Mouse (Mus musculus): Measurements from ENCODE around the gene Spx. TPM values are rescaled to one million over a fixed set of nuclear protein-coding genes. Genes with fewer than 3 reads are reported as not detected.

The Spx gene
- total RNA-seq (2014; fragmentation: Nextera tagmentation) (0.61 and 0.94 TPM in 2 replicates), total RNA-seq (2017) (1.1 TPM in 1 of 2 replicates, not detected in the other)

DNA sequence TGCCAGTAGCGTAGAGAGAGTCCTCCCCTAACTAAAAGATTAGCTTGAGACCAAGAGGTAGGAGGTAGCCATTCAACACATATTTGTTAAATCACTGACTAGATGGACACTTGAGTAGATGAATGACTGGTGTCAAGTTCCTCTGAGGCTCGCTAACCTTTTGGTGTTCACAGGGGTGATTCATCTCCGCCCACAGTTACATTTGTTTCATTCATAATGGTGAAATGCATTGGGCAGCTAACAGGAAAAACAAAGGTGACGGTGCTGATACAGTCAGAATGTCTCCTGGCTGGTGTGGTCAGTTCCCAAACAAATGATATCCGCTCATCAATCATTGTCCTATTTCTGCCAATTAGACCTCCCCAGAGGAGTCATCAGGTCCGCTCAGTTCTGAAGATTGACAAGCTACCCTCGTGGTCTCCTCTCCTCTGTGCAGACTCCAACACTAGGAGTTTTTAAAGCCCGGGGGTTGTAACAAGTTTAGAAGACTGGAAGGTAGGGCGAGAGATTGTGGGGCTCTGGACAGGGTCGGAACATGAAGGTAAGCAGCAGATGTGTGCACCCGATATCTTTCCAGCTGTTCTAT lies at the start of gene Spx:
Gene Spx, plus strand, starts transcription at position 536 of the 586 bp plus-strand sequence.
- ATAC-seq (replicated peaks; ENCODE audit: low FRiP score, low TSS enrichment, poor library complexity, severe bottlenecking), result no peak

DNA sequence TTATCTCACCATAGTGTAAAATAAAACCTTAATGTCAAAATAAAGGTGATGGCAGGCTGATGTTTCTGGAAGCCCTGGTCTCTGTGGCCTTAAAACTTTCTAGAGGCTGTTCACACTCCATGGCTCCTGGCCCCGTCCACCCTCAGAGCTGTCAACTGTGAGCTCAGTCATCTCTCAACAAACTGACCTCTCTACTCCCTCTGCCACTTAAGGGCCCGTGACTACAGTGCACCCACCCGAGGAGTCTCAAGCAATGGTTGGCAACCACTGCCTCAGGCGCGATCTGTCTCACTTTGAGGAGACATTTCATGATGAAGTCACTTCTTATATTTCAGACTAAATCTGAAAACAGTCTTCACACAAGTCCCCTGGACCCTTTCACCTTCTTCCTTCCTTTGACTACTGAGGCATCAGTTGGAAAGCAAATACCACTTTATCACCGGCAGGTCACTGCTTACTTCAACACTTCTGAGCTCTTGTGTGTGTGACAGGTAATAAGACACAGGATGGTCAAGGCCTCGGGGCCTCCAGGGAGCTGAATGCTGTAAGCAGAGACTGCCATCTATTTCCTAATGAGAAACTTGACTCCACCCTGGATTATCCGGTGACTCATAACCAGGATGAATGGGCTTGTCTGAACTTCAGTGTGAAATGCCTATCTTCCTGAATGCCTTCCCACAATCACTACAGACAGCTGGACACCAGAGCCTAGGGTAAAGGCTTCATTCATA lies 47.3 kb upstream of the Spx start:
- ATAC-seq (replicated peaks; ENCODE audit: low FRiP score, low TSS enrichment, poor library complexity, severe bottlenecking), result no peak

DNA sequence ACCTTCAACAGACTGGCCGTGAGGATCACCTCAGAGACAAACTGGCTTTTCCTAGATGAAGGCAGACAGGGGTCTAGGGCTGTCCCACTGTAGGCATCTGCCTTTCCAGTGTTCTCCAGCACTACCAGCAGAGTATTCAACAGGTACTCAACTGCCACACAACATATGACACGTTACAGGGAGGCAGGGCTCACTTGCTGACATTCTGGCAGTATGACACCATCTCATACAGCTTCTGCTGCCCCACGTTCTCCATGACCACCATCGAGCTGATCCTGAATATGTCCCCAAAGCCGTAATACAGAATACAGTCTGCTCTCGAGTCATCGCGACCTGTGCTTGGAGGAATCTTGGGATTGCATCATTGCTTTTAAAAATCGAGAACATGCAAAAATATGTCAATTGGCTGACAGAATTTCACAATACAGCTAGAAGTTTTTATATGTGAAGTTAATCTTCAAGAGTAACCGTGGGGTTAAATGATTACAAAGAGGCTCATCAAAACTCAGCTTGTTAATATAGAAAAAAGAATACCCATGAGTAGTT lies 46.7 kb upstream of the Spx start:
- no peak for ATAC-seq (replicated peaks; ENCODE audit: low FRiP score, low TSS enrichment, poor library complexity, severe bottlenecking)

DNA sequence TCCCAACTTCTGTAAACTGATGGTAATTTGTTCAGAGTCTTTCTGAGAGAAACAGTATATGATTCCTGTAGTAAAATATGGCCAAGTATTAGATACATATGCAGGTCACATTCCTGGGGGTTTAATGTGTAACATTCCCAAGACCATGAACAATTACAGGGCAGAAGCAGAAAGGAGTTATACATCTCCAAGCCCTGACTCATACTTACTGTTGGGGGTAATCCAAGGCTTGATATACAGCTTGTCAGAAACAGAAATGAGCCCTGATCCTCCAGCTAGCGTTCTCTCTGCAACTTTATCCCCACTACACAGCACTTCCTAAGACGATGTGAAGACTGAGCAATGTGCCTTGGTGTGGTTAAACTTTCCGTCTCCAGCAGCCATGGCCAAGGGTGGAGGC lies 45.7 kb upstream of the Spx start:
- ATAC-seq (replicated peaks; ENCODE audit: low FRiP score, low TSS enrichment, poor library complexity, severe bottlenecking), result no peak

DNA sequence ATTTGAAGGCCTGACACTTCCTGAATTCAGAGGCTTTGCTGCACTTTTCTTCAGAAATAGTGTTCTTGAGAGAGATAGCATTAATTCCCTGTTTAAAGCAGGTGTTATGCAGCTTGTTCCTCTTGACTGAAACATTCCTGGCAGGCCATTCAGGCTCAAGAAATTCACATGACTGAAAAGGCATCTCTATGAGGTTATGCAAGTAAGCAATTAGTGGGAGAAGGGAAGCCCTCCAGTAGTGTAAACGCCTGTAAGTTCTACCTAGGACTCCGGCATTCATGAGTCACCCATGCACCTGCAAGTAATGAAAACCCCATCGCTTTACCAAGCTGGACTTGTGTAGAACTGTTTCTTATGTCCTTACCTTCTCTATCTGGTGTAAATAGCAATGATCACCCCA lies 43.7 kb upstream of the Spx start:
- ATAC-seq (replicated peaks; ENCODE audit: low FRiP score, low TSS enrichment, poor library complexity, severe bottlenecking), result no peak

DNA sequence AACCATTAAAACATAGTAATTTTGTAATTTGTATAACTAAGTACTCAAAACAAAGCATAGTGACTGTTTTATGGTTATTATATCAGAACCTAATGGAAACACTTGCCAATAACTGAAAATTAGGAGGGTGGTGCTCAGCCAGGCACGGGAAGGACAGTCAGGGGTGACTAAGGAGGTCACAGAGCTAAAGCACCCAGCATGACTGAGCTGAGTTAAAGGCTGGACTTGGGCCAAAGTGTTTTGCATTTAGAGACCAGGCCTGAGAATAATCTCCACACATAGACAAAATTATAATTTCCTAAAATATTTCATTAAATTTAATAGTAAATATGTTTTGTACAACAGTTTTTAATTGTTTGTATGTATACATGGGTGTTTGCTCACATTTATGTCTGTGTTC lies 36.2 kb upstream of the Spx start:
- ATAC-seq (replicated peaks; ENCODE audit: low FRiP score, low TSS enrichment, poor library complexity, severe bottlenecking), result no peak

DNA sequence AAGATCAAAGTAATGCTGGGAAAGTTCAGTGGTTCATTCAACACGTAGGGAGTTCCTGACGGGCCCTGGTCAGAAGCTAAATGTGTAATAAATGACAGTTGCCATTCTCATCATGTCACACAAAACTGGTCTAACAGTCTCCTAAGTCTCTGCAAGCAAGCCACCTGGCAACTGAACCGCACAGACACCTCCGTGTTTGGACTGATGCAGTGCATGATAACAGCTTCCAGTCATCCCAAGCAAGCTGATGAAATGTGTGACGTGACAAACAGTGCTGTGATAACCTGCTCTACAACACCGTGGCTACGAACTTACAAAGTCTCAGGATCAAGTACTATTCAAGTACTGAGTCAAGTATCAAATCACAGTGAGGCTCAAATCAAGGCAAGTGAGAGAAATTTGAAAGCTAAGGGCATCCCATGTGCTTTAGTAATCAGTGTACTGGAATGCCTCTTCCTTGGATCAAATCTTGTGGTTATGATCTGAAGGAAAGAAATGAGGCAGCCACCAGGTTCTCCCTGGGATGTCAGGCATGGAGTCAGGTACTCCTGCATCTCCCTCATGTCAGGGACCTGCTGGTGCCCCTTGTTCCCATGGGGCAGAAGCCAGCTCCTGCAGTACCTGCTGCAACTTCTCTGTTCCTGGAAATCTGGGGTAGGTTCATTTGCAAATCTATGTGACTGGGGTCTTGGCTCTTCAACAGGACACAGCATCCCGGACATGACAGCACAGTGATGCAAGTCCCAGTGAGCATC lies 34.5 kb upstream of the Spx start:
- no peak for ATAC-seq (replicated peaks; ENCODE audit: low FRiP score, low TSS enrichment, poor library complexity, severe bottlenecking)

DNA sequence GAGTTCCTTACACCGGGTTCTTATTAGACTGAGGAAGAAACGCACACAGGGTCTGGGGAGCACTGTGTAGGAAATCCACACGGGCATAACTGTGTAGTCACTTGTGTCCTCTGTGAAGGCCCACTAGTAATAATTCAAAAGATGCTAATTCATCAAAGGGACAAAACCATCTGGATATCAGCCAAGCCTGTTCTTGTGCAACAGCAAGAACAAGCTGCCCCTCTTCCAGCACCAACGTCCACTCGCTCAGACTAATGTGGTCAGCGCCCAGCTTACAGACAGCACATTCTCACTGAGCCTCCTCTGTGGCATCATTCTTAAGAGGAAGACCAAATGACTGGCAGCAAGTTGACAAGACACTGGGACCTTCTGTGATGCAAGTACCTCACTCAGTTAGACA lies 33.3 kb upstream of the Spx start:
- ATAC-seq (replicated peaks; ENCODE audit: low FRiP score, low TSS enrichment, poor library complexity, severe bottlenecking), result no peak

DNA sequence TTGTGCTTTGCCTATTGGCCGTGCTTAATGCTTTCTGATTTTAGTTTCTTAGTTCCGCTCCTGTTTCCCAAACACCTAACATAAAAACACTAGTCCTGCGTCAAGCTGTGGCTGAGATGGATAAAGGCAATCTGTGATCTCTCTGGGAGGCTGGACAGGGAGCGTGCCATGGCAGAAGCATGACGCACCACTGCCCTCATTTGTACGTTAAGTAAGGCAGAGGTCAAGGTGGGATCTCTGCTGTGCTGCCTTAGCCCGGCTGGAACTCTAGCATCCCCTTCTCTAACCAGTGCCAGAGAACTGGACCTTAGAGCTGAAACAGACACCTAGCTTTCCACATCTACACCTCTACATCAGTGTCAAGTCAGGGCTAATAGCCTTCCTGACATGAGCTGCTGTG lies 31.6 kb upstream of the Spx start:
- no peak for ATAC-seq (replicated peaks; ENCODE audit: low FRiP score, low TSS enrichment, poor library complexity, severe bottlenecking)

DNA sequence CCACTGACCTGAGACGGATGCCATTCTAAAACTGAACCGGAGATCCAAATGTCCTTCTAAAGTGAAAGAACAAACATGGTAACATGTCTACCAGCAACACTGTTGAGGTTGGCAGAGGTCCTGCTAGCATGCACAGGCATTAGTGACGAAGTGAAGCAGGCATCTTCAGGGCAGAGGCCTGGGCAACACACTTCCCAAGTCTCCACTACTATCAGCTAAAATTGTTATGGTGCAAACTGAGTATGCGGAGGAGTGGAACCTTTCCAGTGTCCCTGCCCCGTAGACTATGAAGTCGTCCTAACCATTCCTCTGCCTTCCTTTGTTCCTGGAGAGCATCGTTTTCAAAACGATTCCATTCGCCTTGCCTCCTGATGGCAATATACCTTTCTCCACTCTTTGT lies 28.7 kb upstream of the Spx start:
- no peak for ATAC-seq (replicated peaks; ENCODE audit: low FRiP score, low TSS enrichment, poor library complexity, severe bottlenecking)

DNA sequence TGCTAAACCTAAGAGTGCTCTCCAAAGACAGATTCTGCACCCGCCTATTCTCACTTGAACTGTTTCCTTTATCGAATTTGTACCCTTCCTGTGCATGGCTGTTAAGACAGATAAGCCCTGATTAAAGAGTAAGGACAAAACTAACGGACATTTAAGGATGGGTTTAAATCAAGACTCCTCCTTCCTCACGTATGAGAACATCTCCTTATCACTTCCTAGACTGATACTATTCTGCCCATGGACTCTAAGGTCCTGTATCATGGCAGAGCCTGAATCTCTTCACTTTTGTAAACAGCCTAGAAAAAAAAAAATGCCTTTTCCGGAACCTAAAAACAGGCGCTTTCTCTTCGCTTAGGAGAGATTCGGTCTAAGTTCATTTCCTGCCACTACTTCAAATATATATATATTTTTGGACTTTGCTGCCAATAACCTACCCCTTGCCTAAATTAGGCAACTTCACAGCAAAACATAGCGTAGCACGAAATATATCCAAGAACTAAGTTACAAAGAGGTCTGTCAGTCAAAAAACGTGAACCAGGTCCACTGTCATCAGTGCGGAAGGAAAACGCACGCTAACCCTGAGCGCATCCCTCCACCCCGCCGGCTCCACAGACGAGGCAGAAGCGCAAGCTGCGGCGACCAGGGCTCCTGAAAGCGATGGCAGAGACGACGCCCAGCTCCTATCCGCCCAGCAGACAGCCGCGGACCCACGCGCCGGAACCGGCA lies 26.8 kb upstream of the Spx start:
- peak; percentile 73 for ATAC-seq (replicated peaks; ENCODE audit: low FRiP score, low TSS enrichment, poor library complexity, severe bottlenecking)

DNA sequence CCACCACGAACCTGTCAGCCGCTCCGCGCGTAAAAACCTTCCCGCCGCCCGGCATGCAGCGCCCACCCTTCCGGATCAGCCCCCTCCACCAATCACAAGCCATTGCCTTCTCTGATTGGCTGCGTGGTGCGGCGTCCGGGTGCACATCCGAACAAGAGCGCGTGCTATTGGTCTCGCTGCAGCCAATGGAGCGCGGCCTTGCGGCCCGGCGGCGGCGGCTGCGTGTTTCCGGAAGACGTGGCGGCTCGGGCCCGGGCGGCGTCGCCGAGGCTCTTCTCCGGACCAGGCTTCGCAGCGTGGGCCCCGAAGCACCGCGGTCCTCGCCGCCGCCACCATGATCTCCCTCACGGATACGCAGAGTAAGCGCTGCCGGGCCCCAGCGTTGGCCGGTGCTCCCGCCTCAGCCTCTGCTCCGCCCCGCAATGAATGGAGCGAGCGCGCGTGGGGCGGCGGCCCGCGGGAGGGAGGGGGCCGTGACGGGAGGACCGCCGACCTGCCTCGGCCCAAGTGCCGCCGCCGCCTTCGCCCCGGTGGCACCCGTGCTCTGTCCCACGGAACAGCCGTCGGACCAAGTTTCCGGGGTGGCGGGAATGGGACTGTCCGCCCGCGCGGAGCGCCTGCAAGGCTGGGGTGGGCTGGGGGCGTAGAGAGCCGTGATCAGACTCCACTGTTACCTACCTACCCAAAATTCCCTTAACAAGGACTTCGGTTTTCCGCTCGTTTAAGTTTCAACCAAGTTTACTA lies 26.1 kb upstream of the Spx start, which contains the start of the genes Recql and Golt1b:
Gene Recql, minus strand, starts transcription at position 77 of the 744 bp plus-strand sequence.
Gene Golt1b, plus strand, starts transcription at position 211 of the 744 bp plus-strand sequence.
- ATAC-seq (replicated peaks; ENCODE audit: low FRiP score, low TSS enrichment, poor library complexity, severe bottlenecking), result peak; percentile 89

DNA sequence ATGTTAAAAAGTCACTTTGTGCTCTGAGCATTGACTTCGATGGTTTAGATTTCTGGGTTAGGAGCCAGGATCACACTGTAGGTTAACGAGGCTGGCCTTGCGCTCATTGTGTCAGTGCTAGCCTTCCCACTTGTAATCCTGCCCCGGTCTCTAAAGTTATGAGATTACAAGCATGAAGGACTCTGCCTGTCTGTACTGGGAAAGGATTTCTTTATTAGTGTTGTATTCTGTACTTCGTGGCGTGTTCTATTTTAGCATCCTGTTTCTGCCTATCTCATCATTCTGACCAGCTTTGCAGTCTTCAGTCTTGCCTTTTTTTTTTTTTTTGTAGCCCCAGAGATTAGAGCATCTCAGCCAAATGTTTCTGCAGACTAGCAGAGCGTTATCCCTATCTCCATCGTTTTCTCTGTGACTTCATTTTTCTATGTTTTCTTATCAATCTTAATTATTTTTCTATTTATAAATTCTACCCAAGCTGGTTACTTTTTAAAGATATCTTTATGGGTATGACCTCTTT lies 25.4 kb upstream of the Spx start:
- no peak for ATAC-seq (replicated peaks; ENCODE audit: low FRiP score, low TSS enrichment, poor library complexity, severe bottlenecking)

DNA sequence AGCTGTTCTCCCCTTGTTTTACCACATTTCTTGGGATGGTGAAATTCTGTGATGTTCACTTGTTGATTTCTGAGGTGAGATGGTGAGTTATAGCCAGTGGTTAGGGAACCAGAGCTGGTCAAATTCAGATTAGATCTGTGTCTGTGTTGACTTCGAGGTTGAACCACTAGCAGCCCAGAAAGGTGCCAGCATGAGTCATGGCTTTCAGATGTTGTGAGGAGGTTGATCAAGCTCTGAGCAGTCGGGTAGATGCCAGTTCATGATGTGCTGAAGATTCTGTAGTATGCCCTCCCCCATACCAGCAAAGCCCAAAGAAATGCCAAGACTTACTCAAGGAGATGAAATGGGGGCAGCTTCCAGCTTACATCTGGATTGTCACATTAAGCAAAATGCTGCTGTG lies 24.1 kb upstream of the Spx start:
- no peak for ATAC-seq (replicated peaks; ENCODE audit: low FRiP score, low TSS enrichment, poor library complexity, severe bottlenecking)

DNA sequence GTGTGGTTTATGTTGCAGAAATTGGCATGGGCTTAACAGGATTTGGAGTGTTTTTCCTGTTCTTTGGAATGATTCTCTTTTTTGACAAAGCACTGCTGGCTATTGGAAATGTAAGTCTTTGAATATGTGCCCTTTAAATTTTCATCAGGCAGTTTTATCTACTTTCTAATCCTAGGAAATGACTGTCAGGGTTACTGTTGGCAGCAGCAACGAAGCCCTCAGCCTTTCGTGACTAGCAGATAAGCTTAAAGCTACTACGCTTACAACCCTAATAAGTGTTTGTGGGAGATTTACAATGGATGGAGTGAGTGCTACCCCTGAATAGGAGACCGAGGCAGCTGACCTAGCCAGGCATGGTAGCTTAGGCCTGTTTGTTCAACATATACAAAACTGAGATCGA lies 20.9 kb upstream of the Spx start:
- ATAC-seq (replicated peaks; ENCODE audit: low FRiP score, low TSS enrichment, poor library complexity, severe bottlenecking), result peak; percentile 61

DNA sequence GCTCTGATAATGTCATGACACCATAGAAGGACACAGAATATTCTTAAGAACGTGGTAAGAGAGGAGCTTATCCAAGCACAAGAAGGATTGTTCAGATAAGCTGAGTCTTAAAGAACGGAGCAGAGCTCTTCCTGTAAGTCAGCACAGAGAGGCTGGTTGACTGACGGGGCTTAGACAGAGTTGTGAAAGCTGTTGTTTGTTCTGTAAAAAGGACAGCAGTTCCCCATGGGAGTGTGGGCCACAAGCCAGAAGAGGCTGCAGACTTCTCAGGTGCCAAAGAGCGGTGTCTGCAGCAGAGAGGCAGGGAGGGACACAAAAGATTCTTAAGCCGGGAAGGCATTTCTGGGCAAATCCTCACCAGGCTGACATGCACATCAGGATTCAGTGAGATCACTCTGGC lies 18.6 kb upstream of the Spx start:
- ATAC-seq (replicated peaks; ENCODE audit: low FRiP score, low TSS enrichment, poor library complexity, severe bottlenecking), result peak; percentile 66

DNA sequence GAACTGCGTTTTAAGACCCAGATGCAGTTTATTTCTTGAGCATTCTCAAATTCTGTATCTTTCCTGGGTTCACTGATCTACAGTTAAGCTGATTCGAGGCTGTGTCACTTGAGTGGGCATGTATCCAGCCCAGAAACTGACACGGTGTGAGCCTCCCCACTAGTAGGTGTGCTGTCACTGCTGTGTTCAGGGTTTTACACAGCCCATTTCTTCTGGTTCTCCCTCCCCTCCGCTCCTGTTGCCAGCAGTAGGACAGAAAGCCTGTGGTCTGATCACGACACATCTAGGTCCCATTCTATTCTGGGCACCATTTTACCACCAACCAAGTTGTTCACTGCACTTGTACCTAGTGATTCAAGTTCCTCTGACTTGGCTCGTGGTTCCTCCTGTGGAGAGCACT lies 17.5 kb upstream of the Spx start:
- ATAC-seq (replicated peaks; ENCODE audit: low FRiP score, low TSS enrichment, poor library complexity, severe bottlenecking), result no peak

DNA sequence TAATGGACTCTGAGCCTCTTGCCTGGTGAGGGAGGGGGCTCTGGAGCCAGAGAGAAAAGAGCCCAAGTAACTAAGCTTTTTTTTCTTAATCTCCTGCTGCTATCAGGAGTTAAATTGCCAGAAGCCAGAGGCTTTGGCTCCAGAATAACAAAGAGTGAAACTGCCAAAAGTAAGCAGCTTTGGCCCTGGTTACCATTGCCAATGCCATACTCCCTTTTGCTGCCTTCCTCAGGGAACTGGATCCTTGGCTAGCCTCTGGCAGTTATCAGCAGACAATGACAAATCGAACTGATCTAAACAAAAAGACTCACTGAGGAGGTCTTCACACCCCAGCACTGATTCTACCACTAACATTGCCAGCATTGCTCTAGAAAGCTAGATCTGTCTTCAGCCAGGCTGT lies 2.1 kb upstream of the Spx start:
- no peak for ATAC-seq (replicated peaks; ENCODE audit: low FRiP score, low TSS enrichment, poor library complexity, severe bottlenecking)

DNA sequence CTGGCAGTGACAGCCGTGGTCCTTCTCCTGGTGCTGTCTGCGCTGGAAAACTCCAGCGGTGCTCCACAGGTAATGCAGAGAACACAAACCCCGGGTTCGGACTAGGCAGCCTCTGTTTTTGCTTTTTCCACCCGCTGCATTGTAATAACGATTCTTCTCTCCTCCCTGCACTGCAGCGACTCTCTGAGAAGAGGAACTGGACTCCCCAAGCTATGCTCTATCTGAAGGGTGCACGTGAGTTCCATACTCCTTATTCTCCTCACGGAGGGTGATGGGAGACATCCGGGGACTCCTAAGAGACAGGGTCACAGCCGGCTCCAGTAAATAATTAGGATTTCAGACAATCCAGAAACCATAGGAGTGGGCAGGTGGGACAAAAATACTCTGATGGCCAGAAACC lies 604 bp downstream of the Spx start:
- ATAC-seq (replicated peaks; ENCODE audit: low FRiP score, low TSS enrichment, poor library complexity, severe bottlenecking), result no peak
